Mouse (Mus musculus) ovary, postnatal 36 days (tissue): Measurements from ENCODE around the gene Nhs.
"Not testable (repeated sequence)": the region's sequence is repeated elsewhere in the genome, so short reads cannot be mapped to it uniquely, and the experiment has no call there.

Source experiments
- DNase-seq: peaks from one replicate; pipeline ENCODE4 v3.0.0; 2022; ENCODE audit warnings: low spot score, mixed read lengths

Gene Nhs

GRCm38 (mm10) chrX:161940696-161941095, 218.8 kb downstream of the Nhs start:
- no peak for DNase-seq

GRCm38 (mm10) chrX:161926683-161927053, 232.9 kb downstream of the Nhs start:
- no peak for DNase-seq

- no peak for DNase-seq
These were observed 233.4 kb downstream of the Nhs start for GRCm38 (mm10) chrX:161925973-161926682.

GRCm38 (mm10) chrX:161922655-161923054, 236.9 kb downstream of the Nhs start:
- no peak for DNase-seq

GRCm38 (mm10) chrX:161921581-161921980, 237.9 kb downstream of the Nhs start:
- DNase-seq: no peak

GRCm38 (mm10) chrX:161909963-161910362, 249.6 kb downstream of the Nhs start:
- no peak for DNase-seq

- no peak for DNase-seq
These were observed 250.7 kb downstream of the Nhs start for GRCm38 (mm10) chrX:161908652-161909403.

- DNase-seq: no peak
These were observed 251.6 kb downstream of the Nhs start for GRCm38 (mm10) chrX:161907595-161908592.

GRCm38 (mm10) chrX:161894442-161894841, 265.1 kb downstream of the Nhs start:
- no peak for DNase-seq

GRCm38 (mm10) chrX:161883661-161884060, 275.9 kb downstream of the Nhs start:
- DNase-seq: no peak

GRCm38 (mm10) chrX:161877123-161877522, 282.4 kb downstream of the Nhs start:
- DNase-seq: no peak

- DNase-seq: no peak
These were observed 286.0 kb downstream of the Nhs start for GRCm38 (mm10) chrX:161873511-161873910.

GRCm38 (mm10) chrX:161871306-161871705, 288.2 kb downstream of the Nhs start:
- DNase-seq: no peak

GRCm38 (mm10) chrX:161855630-161856029, 303.9 kb downstream of the Nhs start:
- DNase-seq: no peak

GRCm38 (mm10) chrX:161853626-161854312, 305.8 kb downstream of the Nhs start:
- no peak for DNase-seq

- DNase-seq: not testable (repeated sequence)
These were observed 333.3 kb downstream of the Nhs start for GRCm38 (mm10) chrX:161826186-161826585.

GRCm38 (mm10) chrX:161790182-161790581, 369.3 kb downstream of the Nhs start:
- no peak for DNase-seq
